Mouse (Mus musculus) cortical plate, adult 2 months (tissue): ENCODE measurements around the gene Omt2a.
A peak's percentile ranks its signal among the peaks of the same experiment; 100 is the strongest.

ENCODE experiments used
- CTCF ChIP-seq: fragments of 200-500 bp; IDR thresholded peaks from 2 replicates; pipeline ENCODE4 v1.5.1; 2011; ENCODE audit warnings: mild to moderate bottlenecking, control low read depth, low read length; ENCODE audit not compliant: insufficient read depth; ENCODE audit errors: extremely low read depth
- POLR2A ChIP-seq: fragments of 200-500 bp; IDR thresholded peaks from 2 replicates; pipeline ENCODE4 v1.6.1; 2011; ENCODE audit warnings: mild to moderate bottlenecking, low read length, control low read depth; ENCODE audit not compliant: insufficient read depth; ENCODE audit errors: extremely low read depth

GRCm38 (mm10) chr9:78319499-78319898 lies 4.9 kb upstream of the Omt2a start:
- TF ChIP-seq POLR2A (no peak), CTCF (peak; percentile 30; the same call in 1 of the 2 replicates)
